Mouse (Mus musculus): ENCODE results near the gene Sds. TPM values are rescaled to one million over a fixed set of nuclear protein-coding genes. Genes with fewer than 3 reads are reported as not detected.

The Sds gene
- polyA plus RNA-seq, 1 experiment from 2014 or later = not detected

DNA sequence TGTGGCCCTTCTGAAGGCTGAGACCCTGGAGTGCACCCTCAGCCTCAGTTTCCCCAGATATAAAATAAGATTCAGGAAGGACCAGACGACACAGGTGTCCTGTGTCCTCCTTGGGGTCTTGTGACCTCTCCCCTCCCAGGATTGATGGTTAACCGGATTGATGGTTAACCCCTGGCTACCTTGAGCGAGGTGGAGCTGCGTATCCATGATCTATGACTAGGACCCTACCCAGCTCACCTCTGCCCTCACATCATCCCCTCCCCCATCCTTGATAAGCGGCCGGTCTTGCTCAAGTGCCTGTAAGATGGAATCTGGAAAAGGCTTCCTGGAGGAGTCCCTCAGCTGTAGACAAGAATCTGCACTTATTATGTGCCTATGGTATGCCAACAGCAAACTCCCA is 7.5 kb upstream of the Sds start:
- 78% methylated on average over 6 of the region's 6 CpGs for WGBS
- H3K27ac ChIP-seq (replicated peaks) = no peak overlapping the region
- H3K36me3 ChIP-seq = no peaks in the 10 kb centered on the region
- no peak for ATAC-seq (ENCODE audit: extremely low read depth, insufficient number of reproducible peaks, low FRiP score, low TSS enrichment)
- no peaks in the 10 kb centered on the region for H3K9me3 ChIP-seq
- H3K4me3 ChIP-seq = no peak overlapping the region
- no peak overlapping the region for H3K4me2 ChIP-seq
- H3K27me3 ChIP-seq (replicated peaks) = peaks cover 15% of the 10 kb centered on the region
- H3K4me1 ChIP-seq = peaks cover 16% of the 10 kb centered on the region
- H3K9ac ChIP-seq = no peak overlapping the region

- no peak for ATAC-seq (ENCODE audit: extremely low read depth, insufficient number of reproducible peaks, low FRiP score, low TSS enrichment)
- Histone ChIP-seq H3K27ac (replicated peaks) (no peak overlapping the region), H3K9me3 (no peaks in the 10 kb centered on the region), H3K4me3 (no peak overlapping the region), H3K36me3 (no peaks in the 10 kb centered on the region), H3K4me2 (no peak overlapping the region), H3K4me1 (peaks cover 12% of the 10 kb centered on the region), H3K9ac (no peak overlapping the region), H3K27me3 (replicated peaks) (peaks cover 17% of the 10 kb centered on the region; the same call in 1 of the 2 replicates)
- 48% methylated on average over 4 of the region's 4 CpGs for WGBS
Observed at GRCm38 (mm10) chr5:120471538-120471937, 4.8 kb upstream of the Sds start.

DNA sequence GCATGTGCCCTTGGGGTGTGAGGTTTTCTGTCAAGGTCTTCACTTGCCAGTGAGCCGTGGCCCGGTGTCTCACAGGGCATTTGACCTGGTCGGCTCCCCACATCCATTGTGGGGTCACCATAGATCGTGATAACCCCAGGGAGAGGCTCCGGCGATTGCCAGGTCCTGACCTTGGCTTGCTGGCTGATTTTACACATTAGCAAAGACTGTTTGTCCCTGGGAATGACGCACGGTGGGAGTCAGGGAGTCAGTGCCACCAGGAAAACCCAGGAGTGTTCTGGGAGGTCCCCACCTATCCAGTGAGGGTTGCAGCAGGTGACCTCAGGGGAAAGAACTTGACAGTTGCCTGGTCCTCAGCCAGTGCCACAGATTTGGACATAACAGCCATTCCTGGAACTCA is 3.6 kb upstream of the Sds start, which contains the start of gene Sdsl:
TSS of gene Sdsl (minus strand) at position 41 of the 400 bp plus-strand sequence.
- Histone ChIP-seq H3K27me3 (replicated peaks) (peaks cover 26% of the 10 kb centered on the region), H3K9ac (no peak within 1 kb of the TSS), H3K27ac (replicated peaks) (no peak within 1 kb of the TSS), H3K4me3 (no peak within 1 kb of the TSS), H3K4me1 (peaks cover 6% of the 10 kb centered on the region; the same call in 1 of the 2 replicates), H3K9me3 (no peaks in the 10 kb centered on the region), H3K4me2 (no peak within 1 kb of the TSS), H3K36me3 (no peaks in the 10 kb centered on the region)
- WGBS = 65% methylated on average over 8 of the region's 8 CpGs
- ATAC-seq (ENCODE audit: extremely low read depth, insufficient number of reproducible peaks, low FRiP score, low TSS enrichment) = no peak

DNA sequence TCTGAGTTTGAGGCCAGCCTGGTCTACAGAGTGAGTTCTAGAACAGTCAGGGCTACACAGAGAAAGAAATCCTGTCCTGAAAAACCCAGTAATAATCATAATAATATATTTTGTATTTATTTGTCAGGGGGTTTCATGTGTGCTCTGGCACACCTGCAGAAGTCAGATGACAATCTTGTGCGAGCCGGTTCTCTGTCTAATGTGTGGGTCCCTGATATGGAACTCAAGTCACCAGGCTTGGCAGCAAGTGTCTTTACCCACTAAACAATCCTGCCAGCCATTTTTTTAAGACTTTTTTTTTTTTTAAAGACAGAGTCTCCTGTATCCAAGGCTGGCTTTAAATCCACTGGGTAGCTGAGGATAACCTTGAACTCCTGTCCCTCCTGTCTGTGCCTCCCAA is 3.0 kb upstream of the Sds start:
- H3K9ac ChIP-seq = no peak overlapping the region
- H3K27me3 ChIP-seq (replicated peaks) = peaks cover 32% of the 10 kb centered on the region
- WGBS = 87% methylated on average over 2 of the region's 2 CpGs
- ATAC-seq (ENCODE audit: extremely low read depth, insufficient number of reproducible peaks, low FRiP score, low TSS enrichment) = no peak
- H3K36me3 ChIP-seq = no peaks in the 10 kb centered on the region
- H3K4me1 ChIP-seq = peaks cover 6% of the 10 kb centered on the region; the same call in 1 of the 2 replicates
- no peak overlapping the region for H3K4me3 ChIP-seq
- H3K9me3 ChIP-seq = no peaks in the 10 kb centered on the region
- H3K4me2 ChIP-seq = no peak overlapping the region
- no peak overlapping the region for H3K27ac ChIP-seq (replicated peaks)

GRCm38 (mm10) chr5:120475861-120476260 is 465 bp upstream of the Sds start:
- no peak overlapping the region for H3K4me3 ChIP-seq
- WGBS = 51% methylated on average over 8 of the region's 8 CpGs
- H3K9me3 ChIP-seq = no peaks in the 10 kb centered on the region
- H3K27me3 ChIP-seq (replicated peaks) = peaks cover 35% of the 10 kb centered on the region
- ATAC-seq (ENCODE audit: extremely low read depth, insufficient number of reproducible peaks, low FRiP score, low TSS enrichment) = no peak
- H3K9ac ChIP-seq = peak overlapping the region; percentile 6; the same call in 1 of the 2 replicates
- no peak overlapping the region for H3K27ac ChIP-seq (replicated peaks)
- peak overlapping the region; percentile 42 for H3K4me2 ChIP-seq
- H3K4me1 ChIP-seq = peaks cover 6% of the 10 kb centered on the region; the same call in 1 of the 2 replicates
- H3K36me3 ChIP-seq = no peaks in the 10 kb centered on the region

GRCm38 (mm10) chr5:120477993-120478392 is 1.7 kb downstream of the Sds start:
- H3K27me3 ChIP-seq (replicated peaks) = peaks cover 26% of the 10 kb centered on the region
- H3K4me3 ChIP-seq = no peak overlapping the region
- H3K9me3 ChIP-seq = no peaks in the 10 kb centered on the region
- H3K4me2 ChIP-seq = no peak overlapping the region
- H3K36me3 ChIP-seq = no peaks in the 10 kb centered on the region
- peaks cover 6% of the 10 kb centered on the region; the same call in 1 of the 2 replicates for H3K4me1 ChIP-seq
- WGBS = 79% methylated on average over 5 of the region's 5 CpGs
- no peak overlapping the region for H3K9ac ChIP-seq
- ATAC-seq (ENCODE audit: extremely low read depth, insufficient number of reproducible peaks, low FRiP score, low TSS enrichment) = no peak
- no peak overlapping the region for H3K27ac ChIP-seq (replicated peaks)

DNA sequence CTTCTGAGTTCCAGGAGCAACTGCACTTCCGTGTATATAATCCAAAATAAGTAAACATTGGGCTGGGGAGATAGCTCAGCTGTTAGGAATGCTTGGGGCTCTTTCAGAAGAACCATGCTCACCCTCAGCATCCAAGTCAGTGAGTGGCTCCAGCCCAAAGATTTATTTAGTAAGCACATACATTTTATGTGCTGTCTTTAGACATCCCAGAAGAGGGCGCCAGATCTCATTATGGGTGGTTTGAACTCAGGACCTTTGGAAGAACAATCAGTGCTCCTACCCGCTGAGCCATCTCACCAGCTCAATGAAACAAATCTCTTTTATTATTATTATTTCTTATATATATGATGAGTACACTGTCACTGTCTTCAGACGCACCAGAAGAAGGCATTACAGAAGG is 3.2 kb downstream of the Sds start:
- H3K4me1 ChIP-seq = peaks cover 6% of the 10 kb centered on the region; the same call in 1 of the 2 replicates
- WGBS = 62% methylated on average over 4 of the region's 4 CpGs
- ATAC-seq (ENCODE audit: extremely low read depth, insufficient number of reproducible peaks, low FRiP score, low TSS enrichment) = no peak
- H3K9ac ChIP-seq = no peak overlapping the region
- H3K27me3 ChIP-seq (replicated peaks) = peaks cover 26% of the 10 kb centered on the region
- no peak overlapping the region for H3K27ac ChIP-seq (replicated peaks)
- no peak overlapping the region for H3K4me3 ChIP-seq
- H3K9me3 ChIP-seq = no peaks in the 10 kb centered on the region
- no peak overlapping the region for H3K4me2 ChIP-seq
- peaks cover 8% of the 10 kb centered on the region for H3K36me3 ChIP-seq

DNA sequence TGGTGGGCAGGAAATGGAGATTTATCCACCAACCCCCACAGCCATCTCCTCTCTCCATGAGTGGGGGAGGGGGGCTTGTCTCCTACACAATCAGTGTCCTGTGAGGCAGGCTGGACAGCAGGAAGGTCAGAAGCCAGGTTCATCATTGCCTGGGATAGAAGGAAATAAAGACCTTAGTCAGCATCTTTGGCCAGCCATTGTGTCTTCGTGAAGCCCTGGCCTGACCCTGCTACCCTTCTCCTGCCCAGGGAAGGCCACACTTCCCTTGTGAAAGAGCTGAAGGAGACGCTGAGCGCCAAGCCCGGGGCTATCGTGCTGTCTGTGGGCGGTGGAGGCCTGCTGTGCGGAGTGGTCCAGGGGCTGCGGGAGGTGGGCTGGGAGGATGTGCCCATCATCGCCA is 4.9 kb downstream of the Sds start:
- H3K9me3 ChIP-seq = no peaks in the 10 kb centered on the region
- peaks cover 3% of the 10 kb centered on the region; the same call in 1 of the 2 replicates for H3K4me1 ChIP-seq
- H3K36me3 ChIP-seq = peaks cover 25% of the 10 kb centered on the region
- H3K4me2 ChIP-seq = no peak overlapping the region
- H3K27me3 ChIP-seq (replicated peaks) = peaks cover 18% of the 10 kb centered on the region
- no peak overlapping the region for H3K27ac ChIP-seq (replicated peaks)
- ATAC-seq (ENCODE audit: extremely low read depth, insufficient number of reproducible peaks, low FRiP score, low TSS enrichment) = no peak
- H3K4me3 ChIP-seq = no peak overlapping the region
- no peak overlapping the region for H3K9ac ChIP-seq
- WGBS = 74% methylated on average over 9 of the region's 9 CpGs

GRCm38 (mm10) chr5:120483399-120483798 is 7.1 kb downstream of the Sds start:
- WGBS = 77% methylated on average over 19 of the region's 19 CpGs
- 0 out of 2 replicates have a peak, but pooled peaks cover 3% of the 10 kb centered on the region for H3K27me3 ChIP-seq (replicated peaks)
- H3K4me1 ChIP-seq = no peaks in the 10 kb centered on the region
- H3K4me2 ChIP-seq = no peak overlapping the region
- H3K9me3 ChIP-seq = no peaks in the 10 kb centered on the region
- no peak overlapping the region for H3K4me3 ChIP-seq
- no peak for ATAC-seq (ENCODE audit: extremely low read depth, insufficient number of reproducible peaks, low FRiP score, low TSS enrichment)
- H3K36me3 ChIP-seq = peaks cover 46% of the 10 kb centered on the region
- no peak overlapping the region for H3K27ac ChIP-seq (replicated peaks)
- H3K9ac ChIP-seq = no peak overlapping the region

GRCm38 (mm10) chr5:120487844-120488243 is 11.5 kb downstream of the Sds start:
- Histone ChIP-seq H3K4me3 (no peak overlapping the region), H3K27ac (replicated peaks) (no peak overlapping the region), H3K4me1 (peaks cover 13% of the 10 kb centered on the region), H3K36me3 (peaks cover 67% of the 10 kb centered on the region), H3K9me3 (no peaks in the 10 kb centered on the region), H3K9ac (no peak overlapping the region), H3K27me3 (replicated peaks) (no peaks in the 10 kb centered on the region), H3K4me2 (no peak overlapping the region)
- no peak for ATAC-seq (ENCODE audit: extremely low read depth, insufficient number of reproducible peaks, low FRiP score, low TSS enrichment)
- WGBS = 75% methylated on average over 8 of the region's 8 CpGs

DNA sequence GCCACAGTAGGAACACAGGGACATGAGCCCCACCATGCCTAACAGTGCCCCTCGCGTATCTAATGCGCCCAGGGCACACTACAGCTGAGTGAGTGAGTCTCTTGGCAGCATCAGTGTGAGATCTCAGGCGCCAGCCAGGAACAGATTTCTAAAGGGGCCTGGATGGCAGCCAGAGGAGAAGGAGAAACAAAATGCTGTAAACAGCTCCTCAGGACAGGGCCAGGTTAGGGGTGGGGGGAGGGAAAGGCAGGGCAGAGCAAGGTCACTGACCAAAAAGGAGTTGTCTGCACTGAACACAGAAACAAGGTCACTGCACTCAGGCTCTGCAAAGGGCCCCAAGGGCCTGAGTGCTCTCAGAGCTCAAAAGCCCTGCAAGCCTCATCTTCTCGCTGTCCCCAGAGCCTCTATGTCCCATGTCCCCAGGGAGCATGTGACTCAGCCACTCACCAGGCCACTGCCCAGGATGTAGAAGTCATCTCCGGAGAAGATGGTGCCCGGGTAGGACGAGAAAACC is 14.4 kb downstream of the Sds start:
- 59% methylated on average over 8 of the region's 8 CpGs for WGBS
- no peak overlapping the region for H3K4me2 ChIP-seq
- no peak for ATAC-seq (ENCODE audit: extremely low read depth, insufficient number of reproducible peaks, low FRiP score, low TSS enrichment)
- H3K27me3 ChIP-seq (replicated peaks) = no peaks in the 10 kb centered on the region
- no peaks in the 10 kb centered on the region for H3K9me3 ChIP-seq
- H3K27ac ChIP-seq (replicated peaks) = peak overlapping the region; percentile 77
- H3K4me3 ChIP-seq = no peak overlapping the region
- peaks cover 13% of the 10 kb centered on the region for H3K4me1 ChIP-seq
- peaks cover 72% of the 10 kb centered on the region for H3K36me3 ChIP-seq
- H3K9ac ChIP-seq = 0 out of 2 replicates have a peak overlapping the region, but pooled peaks have one; percentile 8

- peaks cover 13% of the 10 kb centered on the region for H3K4me1 ChIP-seq
- no peak overlapping the region for H3K4me3 ChIP-seq
- ATAC-seq (ENCODE audit: extremely low read depth, insufficient number of reproducible peaks, low FRiP score, low TSS enrichment) = no peak
- no peak overlapping the region for H3K27ac ChIP-seq (replicated peaks)
- no peak overlapping the region for H3K9ac ChIP-seq
- H3K9me3 ChIP-seq = no peaks in the 10 kb centered on the region
- no peak overlapping the region for H3K4me2 ChIP-seq
- H3K27me3 ChIP-seq (replicated peaks) = no peaks in the 10 kb centered on the region
- peaks cover 66% of the 10 kb centered on the region for H3K36me3 ChIP-seq
- WGBS = 64% methylated on average over 11 of the region's 11 CpGs
Observed at GRCm38 (mm10) chr5:120492437-120492836, 16.1 kb downstream of the Sds start.
